Mouse (Mus musculus): ENCODE results near the gene Aurka.

The Aurka gene

GRCm38 (mm10) chr2:172381341-172381740, 11.0 kb upstream of the Aurka start:
- in situ Hi-C loops (cut with MboI, MseI), result no loop called here

GRCm38 (mm10) chr2:172380513-172380912, 10.2 kb upstream of the Aurka start:
- in situ Hi-C loops (cut with MboI, MseI), result no loop called here

GRCm38 (mm10) chr2:172378332-172378731, 8.0 kb upstream of the Aurka start:
- in situ Hi-C loops (cut with MboI, MseI), result loop anchor here (5.0 kb wide), 1 partner anchor 59 kb away; no protein-coding TSS in a partner anchor

GRCm38 (mm10) chr2:172376999-172377515, 6.7 kb upstream of the Aurka start:
- in situ Hi-C loops (cut with MboI, MseI), result loop anchor here (5.0 kb wide), 1 partner anchor 60 kb away; no protein-coding TSS in a partner anchor

GRCm38 (mm10) chr2:172376551-172376950, 6.2 kb upstream of the Aurka start:
- in situ Hi-C loops (cut with MboI, MseI), result loop anchor here (5.0 kb wide), 1 partner anchor 61 kb away; no protein-coding TSS in a partner anchor

GRCm38 (mm10) chr2:172371258-172371657, 923 bp upstream of the Aurka start:
- in situ Hi-C loops (cut with MboI, MseI), result no loop called here

- in situ Hi-C loops (cut with MboI, MseI), result no loop called here
Measured at GRCm38 (mm10) chr2:172363176-172363575, 7.2 kb downstream of the Aurka start.

- in situ Hi-C loops (cut with MboI, MseI), result no loop called here
Measured at GRCm38 (mm10) chr2:172355833-172356232, 14.5 kb downstream of the Aurka start.

GRCm38 (mm10) chr2:172354761-172355160, 15.6 kb downstream of the Aurka start:
- in situ Hi-C loops (cut with MboI, MseI), result no loop called here

GRCm38 (mm10) chr2:172353218-172353617, 17.1 kb downstream of the Aurka start:
- in situ Hi-C loops (cut with MboI, MseI), result no loop called here

- in situ Hi-C loops (cut with MboI, MseI), result no loop called here
Measured at GRCm38 (mm10) chr2:172350773-172351172, 19.6 kb downstream of the Aurka start.

GRCm38 (mm10) chr2:172349776-172350175, 20.6 kb downstream of the Aurka start:
- in situ Hi-C loops (cut with MboI, MseI), result no loop called here

GRCm38 (mm10) chr2:172348297-172348950, 21.9 kb downstream of the Aurka start:
- in situ Hi-C loops (cut with MboI, MseI), result no loop called here

GRCm38 (mm10) chr2:172346933-172347611, 23.3 kb downstream of the Aurka start:
- in situ Hi-C loops (cut with MboI, MseI), result no loop called here

- in situ Hi-C loops (cut with MboI, MseI), result no loop called here
Measured at GRCm38 (mm10) chr2:172346034-172346929, 24.1 kb downstream of the Aurka start.

- in situ Hi-C loops (cut with MboI, MseI), result no loop called here
Measured at GRCm38 (mm10) chr2:172345258-172345738, 25.0 kb downstream of the Aurka start, which contains the start of gene Fam210b. Gene Fam210b, plus strand, starts transcription at chr2:172345565.

- in situ Hi-C loops (cut with MboI, MseI), result no loop called here
Measured at GRCm38 (mm10) chr2:172344669-172345068, 25.7 kb downstream of the Aurka start.

GRCm38 (mm10) chr2:172343751-172344150, 26.6 kb downstream of the Aurka start:
- in situ Hi-C loops (cut with MboI, MseI), result no loop called here

GRCm38 (mm10) chr2:172341606-172342005, 28.7 kb downstream of the Aurka start:
- in situ Hi-C loops (cut with MboI, MseI), result no loop called here

GRCm38 (mm10) chr2:172340936-172341335, 29.4 kb downstream of the Aurka start:
- in situ Hi-C loops (cut with MboI, MseI), result no loop called here

- in situ Hi-C loops (cut with MboI, MseI), result loop anchor here (5.0 kb wide), 1 partner anchor 86 kb away; no protein-coding TSS in a partner anchor
Measured at GRCm38 (mm10) chr2:172338206-172338942, 32.0 kb downstream of the Aurka start.
